Mouse (Mus musculus) telencephalon, adult 2 months (tissue): ENCODE measurements around the gene Catsper4.
A peak's percentile ranks its signal among the peaks of the same experiment; 100 is the strongest.
"Not testable (repeated sequence)": the region's sequence is repeated elsewhere in the genome, so short reads cannot be mapped to it uniquely, and the experiment has no call there.

Experiments used
- DNase-seq: peaks from one replicate; pipeline ENCODE4 v3.0.0-alpha.2; 2011; ENCODE audit warnings: low read depth, low spot score

Catsper4 gene

DNA sequence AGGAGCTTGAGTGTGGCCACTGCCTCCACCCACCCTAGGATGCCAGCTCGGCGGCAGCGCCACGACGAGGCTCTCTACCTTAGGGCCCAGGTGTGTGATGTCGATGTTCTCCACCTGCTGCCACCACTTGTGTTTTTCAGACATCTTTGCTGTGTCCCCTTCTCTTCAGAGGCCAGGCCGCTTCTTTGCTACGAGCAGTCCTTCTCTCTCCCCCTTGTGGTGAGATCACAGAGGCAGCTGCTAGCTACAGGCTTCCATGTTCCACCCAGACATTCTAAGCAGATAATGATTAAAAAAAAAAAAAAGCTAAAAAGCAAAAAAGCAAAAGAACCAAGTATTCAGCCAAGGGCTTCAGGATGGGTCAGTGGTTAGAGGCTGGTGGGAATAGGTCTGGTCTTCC lies at the start of gene Catsper4:
TSS of gene Catsper4 (minus strand) at position 190 of the 400 bp plus-strand sequence.
- DNase-seq: no peak

DNA sequence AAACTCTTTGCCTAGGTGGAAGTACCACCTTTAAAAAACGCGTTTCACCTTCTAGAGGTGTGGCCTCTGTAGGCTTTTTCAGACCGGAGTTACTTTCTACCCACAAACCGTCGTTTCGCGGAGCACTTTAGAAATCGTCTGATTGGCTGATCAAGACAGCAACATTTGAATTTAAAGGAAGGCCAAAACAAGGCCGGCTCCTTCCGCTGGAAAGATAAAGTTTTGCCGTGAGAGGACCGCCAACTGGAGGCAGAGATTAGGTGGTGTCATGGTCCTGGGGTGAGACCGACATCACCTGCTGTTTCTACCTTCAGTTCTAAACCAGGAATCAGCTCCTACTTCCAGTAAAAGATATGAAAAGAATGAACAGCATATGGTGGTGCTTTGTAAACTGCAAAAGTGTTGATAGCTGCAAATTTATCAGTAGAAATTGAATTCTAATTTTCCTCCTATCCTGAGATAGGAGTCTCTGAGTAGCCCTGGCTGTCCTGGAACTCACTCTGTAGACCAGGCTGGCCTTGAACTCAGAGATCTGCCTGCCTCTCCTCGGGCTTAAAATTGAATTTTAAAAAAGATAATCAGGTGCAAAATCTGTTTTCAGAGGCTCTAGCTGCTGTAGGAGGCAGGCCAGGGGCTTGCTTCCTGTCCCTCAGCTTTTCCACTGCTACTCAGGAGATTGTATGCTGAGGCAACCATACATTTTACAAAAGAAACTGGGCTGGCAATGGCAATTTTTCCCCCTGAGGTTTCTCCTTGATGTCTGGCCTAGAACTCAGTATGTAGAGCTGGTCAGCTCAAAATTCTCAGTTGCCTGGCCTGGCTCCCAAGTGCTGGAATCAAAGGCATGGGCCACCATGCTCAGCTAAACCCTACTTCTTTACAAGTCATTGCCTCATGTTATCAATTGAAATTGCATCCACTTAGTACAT lies 46.5 kb upstream of the Catsper4 start:
- DNase-seq: no peak

DNA sequence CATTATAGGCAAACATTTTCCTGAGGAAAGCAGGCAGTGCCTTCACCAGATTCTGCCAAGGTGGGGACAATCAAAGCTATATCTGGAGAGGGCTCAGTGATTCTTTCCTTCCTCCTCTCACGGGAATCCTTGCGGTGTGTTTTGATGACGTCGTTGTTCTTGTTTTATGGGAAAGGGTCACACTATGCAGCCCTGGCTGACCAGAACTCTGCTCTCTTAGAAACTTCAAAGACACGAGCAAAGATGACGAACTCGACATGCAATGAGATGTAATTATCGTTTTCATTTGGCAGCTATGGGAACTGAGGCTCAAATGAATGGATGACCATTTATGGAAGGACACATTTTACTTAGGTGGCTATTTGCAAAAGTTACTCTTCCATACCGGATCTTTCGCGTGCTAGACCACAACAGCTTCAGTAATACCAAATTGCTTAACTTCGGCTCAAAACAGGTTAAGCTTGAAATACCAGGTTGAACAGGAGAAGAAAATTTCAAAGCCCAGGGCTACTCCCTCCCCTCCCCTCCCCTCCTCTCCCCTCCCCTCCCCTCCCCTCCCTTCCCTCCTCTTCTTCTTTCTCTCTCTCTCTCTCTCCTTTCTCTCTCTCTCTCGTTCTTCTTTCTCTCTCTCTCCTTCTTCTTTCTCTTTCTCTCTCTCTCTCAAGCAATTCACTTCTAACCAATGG lies 45.7 kb upstream of the Catsper4 start:
- DNase-seq: no peak

DNA sequence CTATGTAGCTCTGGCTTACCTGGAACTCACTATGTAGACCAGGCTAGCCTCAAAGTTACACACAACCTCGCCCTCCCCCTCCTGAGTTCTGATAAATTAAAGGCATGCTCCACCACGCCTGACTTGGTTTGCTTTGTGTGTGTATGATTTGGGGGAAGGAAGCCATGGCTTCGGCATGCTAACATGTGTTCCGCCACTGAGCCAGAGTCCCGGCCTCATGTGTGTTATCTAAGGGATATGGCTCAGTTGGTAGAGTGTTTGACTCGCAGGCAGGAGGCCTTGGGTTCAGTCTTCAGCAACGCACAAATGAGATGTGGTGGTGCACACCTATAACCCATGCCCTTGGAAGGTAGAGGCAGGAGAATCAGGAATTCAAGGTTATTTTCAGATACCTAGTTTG lies 44.8 kb upstream of the Catsper4 start:
- no peak for DNase-seq

DNA sequence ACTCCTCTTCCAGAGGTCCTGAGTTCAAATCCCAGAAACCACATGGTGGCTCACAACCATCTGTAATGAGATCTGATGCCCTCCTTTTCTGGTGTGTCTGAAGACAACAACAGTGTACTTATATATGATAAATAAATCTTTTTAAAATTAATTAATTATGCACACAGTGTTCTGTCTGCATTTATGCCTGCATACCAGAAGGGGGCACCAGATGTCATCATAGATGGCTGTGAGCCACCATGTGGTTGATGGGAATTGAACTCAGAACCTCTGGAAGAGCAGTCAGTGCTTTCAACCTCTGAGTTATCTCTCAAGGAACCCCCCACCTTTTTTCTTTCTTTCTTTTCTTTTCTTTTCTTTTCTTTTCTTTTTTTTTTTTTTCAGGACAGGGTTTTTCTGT lies 42.4 kb upstream of the Catsper4 start:
- not testable (repeated sequence) for DNase-seq

DNA sequence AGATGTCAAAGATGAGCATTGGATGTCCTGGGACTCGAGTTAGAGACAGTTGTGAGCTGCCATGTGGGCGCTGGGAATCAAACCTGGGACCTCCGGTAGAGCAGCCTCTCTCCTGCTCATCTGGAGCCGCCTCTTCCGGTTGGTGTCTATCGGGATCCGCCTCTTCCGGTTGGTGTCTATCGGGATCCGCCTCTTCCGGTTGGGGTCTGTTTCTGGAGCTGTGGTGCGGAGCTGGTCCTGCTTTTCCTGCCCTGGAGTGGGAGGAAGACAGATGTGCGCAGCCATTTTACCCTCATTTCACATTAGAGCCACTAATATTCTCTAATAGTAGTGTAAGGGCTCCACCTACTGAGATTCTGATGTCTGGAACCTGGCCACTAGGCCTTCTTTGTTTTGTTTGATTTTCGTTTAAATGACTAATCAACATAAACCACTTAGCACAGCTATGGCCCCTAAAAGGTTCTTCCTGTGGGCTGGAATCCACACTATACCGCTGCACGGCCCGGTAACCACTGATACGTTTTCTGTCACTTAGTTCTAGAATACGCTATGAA lies 41.0 kb upstream of the Catsper4 start:
- DNase-seq: no peak

DNA sequence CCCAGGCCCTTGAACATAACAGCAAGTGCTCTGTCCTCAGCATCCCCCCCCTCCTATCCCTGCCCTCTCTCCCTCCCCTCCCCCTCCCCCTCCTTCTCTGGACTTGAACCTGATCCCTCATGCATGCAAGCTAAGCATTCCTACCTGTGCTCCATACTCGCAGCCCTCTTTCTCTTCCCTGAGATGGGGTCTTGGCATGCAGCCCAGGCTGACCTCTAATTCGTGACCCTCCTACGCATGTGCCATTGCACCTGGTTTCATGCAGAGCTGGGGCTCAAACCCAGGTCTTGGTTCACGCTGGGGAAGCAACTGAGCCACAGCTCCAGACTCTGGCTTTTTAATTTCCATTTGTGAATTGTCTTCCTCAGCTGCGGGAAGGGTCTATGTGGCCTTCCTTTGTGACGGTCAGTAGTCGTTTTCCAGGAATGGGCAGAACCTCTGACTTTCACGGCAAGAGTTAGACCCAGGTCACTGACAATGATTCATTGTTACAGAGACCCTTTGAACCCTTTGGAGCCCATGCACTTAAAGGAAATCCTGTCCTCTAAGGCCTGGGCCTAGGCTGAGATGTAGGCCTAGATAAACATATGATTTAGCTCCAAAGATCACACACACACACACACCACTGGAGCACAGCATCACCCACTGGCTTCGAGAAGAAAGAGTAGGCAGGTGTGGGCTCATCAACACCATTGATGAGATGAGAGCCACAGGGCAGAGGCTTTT lies 38.8 kb upstream of the Catsper4 start:
- DNase-seq: no peak

DNA sequence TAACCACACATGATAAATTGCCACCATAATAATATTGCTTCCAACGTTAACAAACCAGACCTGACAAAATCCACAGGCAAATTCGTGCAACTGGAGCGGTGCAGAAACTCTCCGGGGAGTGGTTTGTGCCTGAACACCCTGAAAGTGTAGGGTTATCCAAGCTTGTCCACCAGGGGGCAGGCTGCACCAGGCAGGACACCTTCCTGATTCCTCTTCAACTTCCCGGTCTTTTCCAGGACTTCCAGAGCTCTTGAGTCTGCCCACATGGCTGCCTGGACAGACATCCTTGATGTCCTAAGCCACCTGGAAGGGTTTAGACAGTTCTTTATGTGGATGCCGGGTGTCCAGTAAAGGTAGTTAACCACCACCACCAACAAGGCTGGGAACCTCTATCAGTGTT lies 36.0 kb upstream of the Catsper4 start:
- no peak for DNase-seq

DNA sequence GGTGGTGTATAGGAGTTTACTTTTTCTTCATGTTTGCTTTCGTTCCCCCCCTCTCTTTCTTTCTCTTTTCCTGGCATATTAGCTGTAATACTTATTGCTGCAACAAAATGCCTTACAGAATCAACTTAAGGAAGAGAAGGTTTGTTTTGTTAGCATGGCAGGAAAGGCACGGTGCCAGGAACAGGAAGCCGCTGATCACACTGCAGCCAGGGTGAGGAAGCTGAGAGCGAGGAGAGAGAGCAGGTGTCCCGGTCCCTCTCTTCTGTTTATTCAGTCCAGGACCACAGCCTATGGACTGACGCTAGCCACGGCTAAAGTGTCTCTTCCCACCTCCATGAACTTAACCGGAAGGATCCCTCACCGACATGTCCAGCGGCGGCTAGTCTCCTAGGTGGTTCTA lies 31.2 kb upstream of the Catsper4 start:
- DNase-seq: no peak

DNA sequence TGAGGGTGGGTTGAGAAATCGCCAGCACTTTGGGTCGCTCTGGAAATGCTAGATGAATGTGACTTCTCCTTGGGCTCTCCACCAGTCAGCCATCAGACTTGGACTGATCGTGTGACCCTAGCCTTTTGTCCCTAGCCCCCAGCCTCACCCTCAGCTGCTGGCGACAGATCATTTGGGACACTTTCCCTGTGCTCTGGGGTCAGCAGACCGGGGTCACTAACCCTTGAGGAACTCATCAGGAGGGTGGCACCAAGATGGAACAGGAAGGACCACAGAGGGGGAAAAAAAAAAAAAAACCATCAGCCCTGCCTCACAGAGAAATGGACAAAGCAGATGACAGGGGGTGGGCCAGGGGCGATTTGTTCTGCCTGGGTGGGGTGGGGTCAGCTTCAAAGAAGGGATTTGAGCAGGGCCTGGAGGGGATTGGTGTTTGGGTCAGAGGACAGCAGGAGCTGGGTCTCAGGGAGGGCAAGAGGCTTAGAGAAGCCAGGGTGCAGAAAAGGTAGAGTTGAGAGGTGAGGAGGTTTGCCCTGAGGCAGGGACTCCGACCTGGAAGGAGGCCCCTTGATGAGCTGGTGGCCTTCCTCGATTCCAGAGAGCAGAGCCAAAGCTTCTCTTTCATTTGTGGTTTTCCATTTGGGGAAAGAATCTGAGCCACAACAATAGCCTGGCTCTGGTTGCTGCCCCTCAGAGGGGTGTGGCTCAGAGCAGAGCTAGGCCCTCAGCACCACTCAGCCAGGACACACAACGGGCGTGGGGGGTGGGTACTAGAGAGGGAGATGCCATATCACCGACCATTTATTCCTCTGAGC lies 30.2 kb upstream of the Catsper4 start:
- no peak for DNase-seq

DNA sequence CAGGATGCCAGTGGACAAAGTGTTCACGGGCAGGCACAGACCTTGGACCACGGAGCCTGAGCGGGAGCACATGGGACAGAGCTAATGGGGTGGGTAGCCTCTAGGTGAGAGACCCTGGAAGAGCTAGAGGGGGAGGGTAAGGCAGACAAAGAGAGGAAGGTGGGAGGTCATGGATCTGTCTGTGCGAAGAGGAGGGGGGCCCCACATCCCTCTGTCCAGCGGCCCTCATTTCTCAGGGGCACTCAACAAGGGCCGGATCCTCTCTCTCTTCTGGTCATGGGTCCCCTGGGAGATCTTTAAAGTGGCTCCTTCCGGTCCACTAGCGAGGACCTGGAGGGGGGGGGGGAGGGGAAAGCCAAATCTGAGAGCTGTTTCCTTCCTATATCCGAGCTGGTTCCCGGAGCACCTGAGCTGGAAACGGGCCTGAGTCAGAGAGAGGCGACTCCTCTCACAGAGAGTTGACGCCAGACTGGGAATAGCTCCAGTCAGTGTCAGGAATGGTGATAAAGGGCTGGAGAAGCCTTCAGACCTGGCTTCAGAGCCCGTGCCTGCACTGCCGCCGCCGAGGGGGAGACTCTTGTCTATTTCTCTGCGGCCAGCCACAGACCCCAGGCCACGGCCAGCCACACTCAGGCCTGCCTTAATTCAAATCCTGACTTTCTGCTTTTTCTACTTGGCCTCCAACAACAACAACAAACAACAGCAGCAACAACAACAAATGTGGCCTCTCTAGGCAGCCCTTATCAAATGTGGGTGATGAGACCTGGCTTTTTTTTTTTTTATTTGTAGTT lies 29.4 kb upstream of the Catsper4 start:
- no peak for DNase-seq

DNA sequence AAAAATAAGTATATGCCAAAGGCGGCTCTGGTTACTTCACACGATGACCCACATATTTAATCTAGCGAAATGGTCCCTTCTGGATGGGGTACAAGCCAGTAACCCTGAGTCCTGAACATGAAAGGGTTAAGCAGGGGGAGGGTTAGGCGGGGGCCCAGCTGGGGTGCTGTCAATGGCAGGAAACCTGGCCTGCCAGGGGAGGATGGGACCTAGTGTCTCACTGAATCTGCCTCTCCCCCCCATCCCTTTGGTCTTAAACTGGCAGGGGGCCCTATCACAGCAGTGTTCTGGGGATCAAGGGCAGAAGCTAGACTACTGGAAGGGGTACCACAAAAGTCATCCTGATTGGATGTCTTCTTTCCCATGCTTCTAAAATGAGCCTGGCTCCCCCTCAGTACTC lies 28.7 kb upstream of the Catsper4 start:
- DNase-seq: no peak

DNA sequence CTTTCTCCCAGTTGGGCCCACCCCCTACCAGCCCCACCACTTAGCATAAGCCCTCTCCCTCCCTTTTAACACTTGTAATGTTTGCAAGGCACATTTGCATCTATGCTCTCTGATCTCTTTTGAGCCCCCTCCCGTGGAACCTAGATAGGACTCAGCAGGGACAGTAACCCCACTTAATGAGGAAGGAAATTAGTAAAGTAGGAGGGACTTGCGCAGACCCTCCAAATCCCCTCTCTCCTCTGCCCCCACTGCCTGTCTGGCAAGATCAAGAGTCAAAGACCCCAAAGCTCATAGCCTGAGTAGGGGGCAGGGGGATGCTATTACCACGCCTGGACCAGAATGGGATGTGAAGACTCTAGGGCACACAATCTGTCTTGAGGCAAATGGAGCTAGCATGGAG lies 27.7 kb upstream of the Catsper4 start:
- DNase-seq: no peak

DNA sequence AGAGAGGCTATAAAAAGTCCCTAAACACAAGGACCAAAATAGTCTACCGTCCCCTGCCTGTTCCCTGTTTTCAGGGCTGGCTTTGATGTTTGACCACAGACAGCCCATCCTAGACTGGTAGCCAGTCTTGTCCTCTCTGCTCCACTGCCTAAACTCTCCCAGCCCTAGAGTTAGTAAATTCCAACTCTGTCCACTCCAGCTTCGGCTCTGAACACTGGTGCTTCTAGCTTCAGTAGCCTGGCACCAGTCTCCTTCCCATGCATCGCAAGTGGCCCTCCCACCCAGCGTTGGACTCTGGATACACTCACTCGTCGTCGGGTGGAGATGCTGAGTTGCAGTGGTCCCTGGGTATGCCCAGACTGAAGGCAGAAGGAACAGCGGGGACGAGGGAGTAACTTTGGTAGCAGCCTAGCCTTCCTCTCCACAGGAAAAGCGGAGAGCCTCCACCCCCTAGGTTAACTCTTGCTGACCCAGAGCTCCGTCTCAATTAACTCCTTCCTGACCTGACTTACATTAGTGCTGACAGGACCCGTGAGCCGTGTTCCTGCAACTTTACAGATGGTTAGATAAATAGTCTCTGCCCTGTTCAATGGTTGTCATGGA lies 26.6 kb upstream of the Catsper4 start, which contains the start of gene Grrp1:
TSS of gene Grrp1 (minus strand) at position 385 of the 603 bp plus-strand sequence.
- no peak for DNase-seq

DNA sequence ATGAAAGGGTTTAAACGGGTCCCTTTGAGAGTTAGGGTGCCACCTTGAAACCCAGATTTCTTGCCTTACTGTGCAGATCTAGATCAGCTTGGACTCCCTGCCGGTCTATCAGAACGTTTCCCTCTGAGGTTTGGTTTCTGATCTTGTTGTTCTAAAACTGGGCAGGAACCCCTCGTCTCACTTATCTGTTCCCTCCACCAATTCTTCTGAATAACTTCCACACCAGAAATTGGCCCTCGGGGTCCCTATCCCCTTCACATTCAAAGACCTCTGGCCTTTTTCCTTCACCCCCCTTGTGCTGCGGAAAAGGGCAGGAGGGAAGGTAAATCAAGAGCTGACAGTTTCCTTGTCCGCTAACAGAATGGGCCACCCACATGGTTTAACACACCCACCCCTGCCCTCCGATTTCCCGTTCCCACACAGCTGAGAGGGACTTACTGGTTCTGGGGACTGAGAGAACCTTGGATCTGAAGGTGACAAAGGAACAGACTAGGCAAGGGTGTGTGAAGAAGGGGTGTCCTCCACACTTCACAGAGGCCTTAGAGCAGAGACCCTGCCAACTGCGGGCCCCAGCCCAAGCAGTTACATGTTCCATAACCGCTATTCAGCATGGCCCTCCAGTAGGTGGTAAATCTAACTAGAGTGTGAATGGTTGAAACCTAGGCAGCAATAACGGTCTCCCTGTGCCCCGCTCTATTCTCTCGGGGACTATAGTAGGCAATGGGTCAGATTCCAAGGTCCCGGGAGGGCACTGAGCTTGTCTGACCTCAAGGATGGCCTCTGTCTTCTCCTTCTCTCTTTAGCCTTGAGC lies 25.9 kb upstream of the Catsper4 start:
- DNase-seq: no peak

DNA sequence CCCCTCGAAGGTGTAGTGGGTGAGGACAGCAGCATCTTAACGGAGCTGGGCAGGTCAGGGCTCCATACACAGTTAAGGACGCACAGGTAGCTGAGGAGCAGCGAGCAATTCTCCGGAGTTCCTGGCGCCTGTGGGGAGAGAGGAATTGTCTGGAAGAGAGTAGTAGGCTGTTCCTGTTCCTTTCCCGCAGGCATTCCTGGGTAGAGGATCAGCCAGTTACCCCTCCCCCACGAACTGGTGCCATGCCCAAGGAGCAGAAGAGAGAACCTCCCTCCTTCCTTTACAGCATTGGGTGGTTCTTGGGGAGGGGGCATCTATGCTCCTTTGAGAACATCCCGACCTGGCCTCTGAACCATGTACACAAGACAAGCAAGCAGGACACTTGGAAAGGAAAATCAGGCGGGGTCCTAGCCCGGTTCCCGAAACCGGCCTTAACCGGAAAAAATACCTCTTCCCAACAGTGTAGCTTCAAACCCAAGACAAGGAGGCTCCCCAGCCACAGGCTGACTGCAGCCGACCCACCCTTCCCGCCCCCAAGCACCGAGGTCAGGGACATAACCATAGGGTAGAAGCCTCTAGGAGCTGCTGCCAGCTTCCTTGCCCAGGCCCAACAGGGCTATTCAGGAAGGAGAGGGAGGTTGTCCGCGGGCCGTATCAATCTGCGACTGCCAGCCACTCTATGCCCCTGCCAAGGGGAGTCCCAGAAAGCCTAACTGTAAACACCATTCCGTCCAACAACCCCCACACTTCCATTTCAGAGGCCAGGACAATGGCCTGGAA lies 25.1 kb upstream of the Catsper4 start:
- no peak for DNase-seq

DNA sequence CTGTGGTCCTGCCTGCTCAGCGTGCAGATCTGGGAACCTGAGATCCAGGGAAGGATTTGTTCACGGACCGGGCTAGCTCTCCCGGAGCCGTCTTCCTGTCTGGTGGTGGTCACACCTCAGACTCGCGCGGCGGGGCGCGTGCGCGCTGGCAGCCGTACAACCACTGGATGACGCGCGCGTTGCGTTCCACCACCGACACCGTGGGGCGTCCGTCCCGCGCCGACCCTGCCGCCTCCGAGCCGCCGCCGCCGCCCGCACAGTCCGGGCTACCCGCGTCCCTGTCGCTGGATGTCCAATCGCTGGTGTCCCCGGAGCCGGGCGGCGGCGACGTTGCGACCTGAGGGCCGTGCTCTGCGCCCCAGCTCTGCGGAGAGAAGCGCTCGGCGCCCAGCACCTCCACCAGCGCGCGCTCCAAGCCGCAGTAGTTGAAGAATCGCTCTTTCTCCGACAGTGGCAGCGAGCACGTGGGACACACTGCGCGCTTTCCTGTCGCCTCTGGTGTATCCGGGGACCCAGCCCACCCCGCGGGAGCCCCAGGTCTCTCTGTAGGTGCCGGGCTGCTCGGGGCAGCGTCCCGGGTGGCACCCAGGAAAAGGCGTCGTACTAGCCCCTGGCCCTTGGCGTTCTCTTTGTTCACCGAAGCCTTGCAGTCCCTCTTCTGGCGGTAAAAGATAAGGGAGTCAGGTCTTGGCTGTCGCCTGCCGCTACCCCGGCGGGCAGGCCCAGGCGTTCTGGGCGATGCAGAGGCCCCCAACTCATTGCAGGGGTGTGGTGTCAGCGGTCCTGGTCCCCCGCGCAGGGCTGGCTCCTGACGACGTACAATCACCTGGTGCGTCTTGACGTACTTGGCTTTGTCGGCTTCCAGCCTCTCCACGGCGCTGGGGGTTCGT lies 24.3 kb upstream of the Catsper4 start:
- peak; percentile 22 for DNase-seq
